Mouse (Mus musculus): ENCODE results near the gene Wnt7a.

GRCm38 (mm10) chr6:91414890-91415289, 3.7 kb upstream of the Wnt7a start:
- TF ChIP-seq POLR2A (IDR thresholded peaks at IDR 0.05; ENCODE audit: insufficient read depth, low read depth, low read length), result no peak
- TF ChIP-seq CTCF (IDR thresholded peaks at IDR 0.05; ENCODE audit: insufficient read depth, low read depth, low read length), result peak; percentile 57
